Mouse (Mus musculus) kidney, postnatal 10 days (tissue): ENCODE data around the gene Acp1.
A peak's percentile ranks its signal among the peaks of the same experiment; 100 is the strongest.

ENCODE experiments used
- DNase-seq: peaks from one replicate; pipeline ENCODE4 v3.0.0; 2021; ENCODE audit warnings: mixed read lengths

The Acp1 gene

GRCm38 (mm10) chr12:30911261-30912047 lies at the start of gene Acp1, which contains the start of gene Sh3yl1:
Gene Acp1, minus strand, starts transcription at chr12:30911589.
Gene Sh3yl1, plus strand, starts transcription at chr12:30911668.
- peak; percentile 98 for DNase-seq

GRCm38 (mm10) chr12:30944197-30944596 lies 32.8 kb upstream of the Acp1 start:
- no peak for DNase-seq

- DNase-seq: peak; percentile 27
Observed at GRCm38 (mm10) chr12:30943057-30943986, 31.9 kb upstream of the Acp1 start.

- DNase-seq: no peak
Observed at GRCm38 (mm10) chr12:30936899-30937298, 25.5 kb upstream of the Acp1 start.

GRCm38 (mm10) chr12:30933299-30933698 lies 21.9 kb upstream of the Acp1 start:
- DNase-seq: no peak

- no peak for DNase-seq
Observed at GRCm38 (mm10) chr12:30928182-30928581, 16.8 kb upstream of the Acp1 start.

- DNase-seq: no peak
Observed at GRCm38 (mm10) chr12:30922401-30922800, 11.0 kb upstream of the Acp1 start.

- peak; percentile 18 for DNase-seq
Observed at GRCm38 (mm10) chr12:30912840-30913239, 1.5 kb upstream of the Acp1 start.

GRCm38 (mm10) chr12:30912048-30912381 lies 626 bp upstream of the Acp1 start:
- peak; percentile 79 for DNase-seq

GRCm38 (mm10) chr12:30910860-30911259 lies 529 bp downstream of the Acp1 start:
- no peak for DNase-seq

GRCm38 (mm10) chr12:30909881-30910280 lies 1.5 kb downstream of the Acp1 start:
- no peak for DNase-seq

GRCm38 (mm10) chr12:30908658-30909057 lies 2.7 kb downstream of the Acp1 start:
- DNase-seq: no peak

- DNase-seq: no peak
Observed at GRCm38 (mm10) chr12:30897039-30897438, 14.3 kb downstream of the Acp1 start.

- no peak for DNase-seq
Observed at GRCm38 (mm10) chr12:30891438-30891837, 20.0 kb downstream of the Acp1 start.

GRCm38 (mm10) chr12:30890067-30890466 lies 21.3 kb downstream of the Acp1 start:
- peak; percentile 85 for DNase-seq

- no peak for DNase-seq
Observed at GRCm38 (mm10) chr12:30888003-30888402, 23.4 kb downstream of the Acp1 start.

GRCm38 (mm10) chr12:30885891-30886290 lies 25.5 kb downstream of the Acp1 start:
- no peak for DNase-seq

GRCm38 (mm10) chr12:30884622-30885230 lies 26.7 kb downstream of the Acp1 start:
- peak; percentile 18 for DNase-seq

- DNase-seq: peak; percentile 45
Observed at GRCm38 (mm10) chr12:30883986-30884621, 27.3 kb downstream of the Acp1 start, which contains the start of gene Alkal2. Gene Alkal2, plus strand, starts transcription at chr12:30884322.

GRCm38 (mm10) chr12:30883592-30883985 lies 27.8 kb downstream of the Acp1 start:
- DNase-seq: no peak

GRCm38 (mm10) chr12:30879447-30879846 lies 31.9 kb downstream of the Acp1 start:
- peak; percentile 34 for DNase-seq

GRCm38 (mm10) chr12:30865781-30866180 lies 45.6 kb downstream of the Acp1 start:
- DNase-seq: no peak

GRCm38 (mm10) chr12:30864347-30864746 lies 47.0 kb downstream of the Acp1 start:
- peak; percentile 12 for DNase-seq
